Mouse (Mus musculus): Measurements from ENCODE around the gene Mcf2l. TPM values are rescaled to one million over a fixed set of nuclear protein-coding genes. Genes with fewer than 3 reads are reported as not detected.

Gene Mcf2l
- polyA plus RNA-seq, 1 experiment from 2014 or later: 120 TPM

DNA sequence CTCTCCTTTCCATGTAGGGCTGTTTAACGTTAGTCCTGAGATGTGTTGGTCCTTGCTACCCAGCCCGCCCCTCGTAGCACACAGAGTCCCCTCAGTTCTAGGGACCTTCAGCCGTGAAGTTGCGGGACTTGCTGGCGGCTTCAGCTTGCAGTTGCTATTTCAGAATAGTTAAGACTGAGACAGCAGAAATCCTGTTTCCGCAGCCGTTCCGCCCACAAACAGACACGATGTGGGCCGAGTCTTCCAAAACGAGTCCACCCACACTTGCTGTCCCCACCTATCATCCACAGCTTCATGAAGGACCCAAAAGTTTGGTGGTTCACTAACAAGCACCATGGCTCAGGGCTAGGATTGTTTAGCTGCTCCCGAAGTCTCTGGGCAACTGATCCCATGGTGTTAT, 111.7 kb downstream of the Mcf2l start:
- Histone ChIP-seq H3K27ac (replicated peaks) (no peak overlapping the region), H3K4me3 (replicated peaks) (no peak overlapping the region), H3K9me3 (replicated peaks) (0 out of 2 replicates have a peak, but pooled peaks cover 4% of the 10 kb centered on the region), H3K36me3 (peaks cover 67% of the 10 kb centered on the region), H3K4me1 (peaks cover 9% of the 10 kb centered on the region; the same call in 1 of the 2 replicates), H3K4me2 (no peak overlapping the region), H3K9ac (replicated peaks) (no peak overlapping the region), H3K27me3 (replicated peaks) (no peaks in the 10 kb centered on the region)
- 93% methylated on average over 13 of the region's 13 CpGs for WGBS
- ATAC-seq (ENCODE audit: low FRiP score): no peak

- no peak overlapping the region for H3K4me3 ChIP-seq (replicated peaks)
- no peaks in the 10 kb centered on the region for H3K27me3 ChIP-seq (replicated peaks)
- peaks cover 59% of the 10 kb centered on the region for H3K36me3 ChIP-seq
- H3K27ac ChIP-seq (replicated peaks): no peak overlapping the region
- WGBS: 86% methylated on average over 8 of the region's 8 CpGs
- H3K4me1 ChIP-seq: peaks cover 9% of the 10 kb centered on the region; the same call in 1 of the 2 replicates
- no peak for ATAC-seq (ENCODE audit: low FRiP score)
- no peak overlapping the region for H3K9ac ChIP-seq (replicated peaks)
- H3K4me2 ChIP-seq: no peak overlapping the region
- H3K9me3 ChIP-seq (replicated peaks): no peaks in the 10 kb centered on the region
Measured at GRCm38 (mm10) chr8:12987571-12987970, 114.0 kb downstream of the Mcf2l start.

DNA sequence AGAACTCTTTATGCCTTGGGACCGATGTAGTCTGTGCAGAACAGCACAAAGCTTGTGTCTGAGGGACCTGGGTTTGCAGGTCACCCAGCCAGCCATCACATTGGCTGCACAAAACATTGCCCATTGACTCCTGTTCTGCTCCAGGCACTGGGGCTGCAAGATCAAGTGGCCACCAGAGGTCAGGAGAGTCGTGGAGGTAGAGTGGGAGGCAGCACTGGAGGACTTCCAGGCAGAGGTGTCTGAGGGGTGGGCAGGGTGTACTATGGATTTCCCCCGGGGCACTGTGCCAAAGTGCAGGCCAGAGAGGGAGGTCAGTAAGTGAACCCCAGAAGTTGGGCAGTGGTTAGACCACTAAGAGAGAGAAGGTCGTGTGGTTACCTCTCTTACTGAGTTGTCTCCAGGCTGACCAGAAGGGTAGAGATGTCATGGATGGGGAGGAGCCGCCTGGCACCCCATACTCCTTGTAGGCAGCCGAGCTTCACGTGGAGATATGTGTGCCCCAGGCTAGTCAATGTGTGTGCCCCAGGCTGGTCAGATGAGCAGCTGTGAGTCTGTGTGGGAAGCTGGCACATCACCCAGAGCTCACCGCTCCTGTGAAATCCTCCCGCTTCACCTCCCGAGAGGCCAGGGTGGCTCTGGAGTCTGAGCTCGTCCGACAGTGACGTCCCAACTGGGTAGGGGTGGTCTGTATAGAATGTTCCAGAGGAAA, 115.3 kb downstream of the Mcf2l start:
- no peak overlapping the region for H3K4me2 ChIP-seq
- H3K36me3 ChIP-seq: peaks cover 61% of the 10 kb centered on the region
- H3K9ac ChIP-seq (replicated peaks): no peak overlapping the region
- no peak overlapping the region for H3K27ac ChIP-seq (replicated peaks)
- H3K4me3 ChIP-seq (replicated peaks): no peak overlapping the region
- no peaks in the 10 kb centered on the region for H3K4me1 ChIP-seq
- WGBS: 79% methylated on average over 13 of the region's 13 CpGs
- ATAC-seq (ENCODE audit: low FRiP score): no peak
- H3K27me3 ChIP-seq (replicated peaks): no peaks in the 10 kb centered on the region
- no peaks in the 10 kb centered on the region for H3K9me3 ChIP-seq (replicated peaks)

- no peaks in the 10 kb centered on the region for H3K9me3 ChIP-seq (replicated peaks)
- no peak for ATAC-seq (ENCODE audit: low FRiP score)
- peaks cover 61% of the 10 kb centered on the region for H3K36me3 ChIP-seq
- H3K27ac ChIP-seq (replicated peaks): no peak overlapping the region
- H3K4me3 ChIP-seq (replicated peaks): no peak overlapping the region
- H3K4me1 ChIP-seq: no peaks in the 10 kb centered on the region
- WGBS: 79% methylated on average over 10 of the region's 10 CpGs
- no peaks in the 10 kb centered on the region for H3K27me3 ChIP-seq (replicated peaks)
- no peak overlapping the region for H3K4me2 ChIP-seq
- H3K9ac ChIP-seq (replicated peaks): no peak overlapping the region
Measured at GRCm38 (mm10) chr8:12991411-12991810, 117.8 kb downstream of the Mcf2l start.

- Histone ChIP-seq H3K9ac (replicated peaks) (no peak overlapping the region), H3K4me2 (no peak overlapping the region), H3K27ac (replicated peaks) (no peak overlapping the region), H3K36me3 (peaks cover 74% of the 10 kb centered on the region), H3K27me3 (replicated peaks) (no peaks in the 10 kb centered on the region), H3K4me3 (replicated peaks) (no peak overlapping the region), H3K9me3 (replicated peaks) (no peaks in the 10 kb centered on the region), H3K4me1 (no peaks in the 10 kb centered on the region)
- WGBS: 80% methylated on average over 5 of the region's 5 CpGs
- ATAC-seq (ENCODE audit: low FRiP score): no peak
Measured at GRCm38 (mm10) chr8:12994468-12994867, 120.9 kb downstream of the Mcf2l start.

DNA sequence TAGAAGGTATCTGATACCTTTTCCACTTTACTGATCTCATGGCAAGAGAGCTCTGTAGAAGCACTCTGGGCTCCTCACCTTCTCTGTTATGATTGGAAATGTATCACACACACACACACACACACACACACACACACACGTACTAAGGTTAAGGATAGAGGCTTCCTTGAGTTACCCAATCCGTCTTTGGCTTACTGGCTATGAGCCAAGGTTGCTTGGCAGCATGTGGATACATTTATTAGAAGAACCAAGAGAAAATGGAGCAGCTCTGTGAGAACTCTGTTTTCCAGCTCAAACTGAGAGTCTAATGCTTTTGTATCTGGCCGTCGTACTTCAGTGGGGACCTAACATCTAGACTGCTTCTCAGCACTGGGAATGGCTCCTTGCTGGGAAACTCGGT, 121.9 kb downstream of the Mcf2l start:
- H3K27me3 ChIP-seq (replicated peaks): no peaks in the 10 kb centered on the region
- no peak overlapping the region for H3K4me3 ChIP-seq (replicated peaks)
- no peaks in the 10 kb centered on the region for H3K4me1 ChIP-seq
- no peaks in the 10 kb centered on the region for H3K9me3 ChIP-seq (replicated peaks)
- 67% methylated on average over 5 of the region's 5 CpGs for WGBS
- no peak overlapping the region for H3K4me2 ChIP-seq
- no peak for ATAC-seq (ENCODE audit: low FRiP score)
- no peak overlapping the region for H3K27ac ChIP-seq (replicated peaks)
- H3K36me3 ChIP-seq: peaks cover 78% of the 10 kb centered on the region
- H3K9ac ChIP-seq (replicated peaks): no peak overlapping the region

DNA sequence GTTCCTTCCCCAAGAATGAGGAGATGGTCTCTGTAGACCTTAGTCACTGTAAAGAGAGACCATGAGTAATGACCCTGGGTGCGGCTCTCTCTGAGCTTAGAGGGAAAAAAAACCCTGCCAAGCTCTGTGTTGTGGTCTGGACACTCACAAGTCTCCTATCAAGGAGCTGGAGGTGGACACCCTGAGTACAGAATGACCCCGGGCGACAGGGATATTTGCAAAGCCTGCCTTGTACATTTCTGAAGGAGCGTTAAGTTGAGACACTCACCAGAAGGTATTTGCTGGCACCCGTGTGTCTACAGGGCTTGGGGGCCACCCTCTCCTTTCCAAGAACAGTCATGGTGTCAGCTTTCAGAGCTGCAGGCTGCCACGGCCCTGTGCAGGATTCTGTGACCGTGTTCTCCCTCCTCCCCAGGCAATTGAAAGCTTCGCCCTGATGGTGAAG, 123.2 kb downstream of the Mcf2l start:
- Histone ChIP-seq H3K9ac (replicated peaks) (no peak overlapping the region), H3K4me3 (replicated peaks) (no peak overlapping the region), H3K4me1 (no peaks in the 10 kb centered on the region), H3K27ac (replicated peaks) (no peak overlapping the region), H3K4me2 (no peak overlapping the region), H3K36me3 (peaks cover 80% of the 10 kb centered on the region), H3K27me3 (replicated peaks) (no peaks in the 10 kb centered on the region), H3K9me3 (replicated peaks) (no peaks in the 10 kb centered on the region)
- ATAC-seq (ENCODE audit: low FRiP score): no peak
- WGBS: 68% methylated on average over 8 of the region's 8 CpGs

GRCm38 (mm10) chr8:12998331-12998730, 124.7 kb downstream of the Mcf2l start:
- Histone ChIP-seq H3K27me3 (replicated peaks) (no peaks in the 10 kb centered on the region), H3K9me3 (replicated peaks) (no peaks in the 10 kb centered on the region), H3K27ac (replicated peaks) (no peak overlapping the region), H3K36me3 (peaks cover 90% of the 10 kb centered on the region), H3K4me1 (no peaks in the 10 kb centered on the region), H3K4me2 (no peak overlapping the region), H3K4me3 (replicated peaks) (no peak overlapping the region), H3K9ac (replicated peaks) (no peak overlapping the region)
- ATAC-seq (ENCODE audit: low FRiP score): no peak
- 78% methylated on average over 7 of the region's 8 CpGs for WGBS

GRCm38 (mm10) chr8:12999793-13000192, 126.2 kb downstream of the Mcf2l start:
- Histone ChIP-seq H3K4me3 (replicated peaks) (no peak overlapping the region), H3K27me3 (replicated peaks) (no peaks in the 10 kb centered on the region), H3K9me3 (replicated peaks) (no peaks in the 10 kb centered on the region), H3K27ac (replicated peaks) (no peak overlapping the region), H3K36me3 (peaks cover 93% of the 10 kb centered on the region), H3K9ac (replicated peaks) (no peak overlapping the region), H3K4me1 (no peaks in the 10 kb centered on the region), H3K4me2 (no peak overlapping the region)
- WGBS: 92% methylated on average over 9 of the region's 9 CpGs
- ATAC-seq (ENCODE audit: low FRiP score): no peak

DNA sequence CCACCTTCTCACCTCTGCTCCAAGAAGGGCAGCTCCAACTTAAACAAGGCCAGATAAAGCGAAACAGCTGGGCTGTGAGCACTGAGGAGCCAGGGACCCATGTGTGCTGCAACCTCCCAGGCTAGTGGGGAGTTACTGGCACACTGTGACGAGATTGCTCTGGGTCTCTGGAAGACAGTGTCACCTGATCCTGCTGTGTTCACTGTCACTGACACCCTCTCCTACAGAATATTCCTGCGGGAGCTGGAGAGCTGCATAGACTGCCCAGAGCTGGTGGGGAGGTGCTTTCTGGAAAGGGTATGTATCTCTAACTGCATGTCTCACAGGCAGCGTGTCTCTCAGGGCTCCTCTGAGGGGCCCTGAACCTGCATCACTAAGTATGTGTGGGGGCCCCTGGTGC, 133.9 kb downstream of the Mcf2l start:
- Histone ChIP-seq H3K27ac (replicated peaks) (no peak overlapping the region), H3K9me3 (replicated peaks) (no peaks in the 10 kb centered on the region), H3K27me3 (replicated peaks) (no peaks in the 10 kb centered on the region), H3K4me2 (no peak overlapping the region), H3K9ac (replicated peaks) (no peak overlapping the region), H3K4me1 (no peaks in the 10 kb centered on the region), H3K36me3 (peaks cover 100% of the 10 kb centered on the region), H3K4me3 (replicated peaks) (no peak overlapping the region)
- no peak for ATAC-seq (ENCODE audit: low FRiP score)
- WGBS: 83% methylated on average over 4 of the region's 4 CpGs

DNA sequence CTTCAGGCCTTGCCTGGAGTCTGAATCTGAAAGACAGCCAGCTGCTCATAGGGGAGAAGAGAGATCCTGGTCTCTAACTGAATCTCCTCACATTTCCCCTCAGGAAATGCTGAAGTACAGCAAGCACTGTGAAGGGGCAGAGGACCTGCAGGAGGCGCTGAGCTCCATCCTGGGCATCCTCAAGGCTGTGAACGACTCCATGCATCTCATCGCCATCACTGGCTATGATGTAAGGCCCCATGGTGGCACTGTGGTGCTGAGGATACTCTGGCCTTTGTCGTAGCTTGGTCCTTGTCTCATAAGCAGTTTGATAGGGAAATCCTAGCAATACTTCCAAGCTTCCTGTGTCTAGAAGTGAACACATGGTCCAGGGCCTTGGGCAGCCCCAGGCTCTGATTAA, 136.7 kb downstream of the Mcf2l start:
- Histone ChIP-seq H3K4me2 (no peak overlapping the region), H3K36me3 (peaks cover 100% of the 10 kb centered on the region), H3K4me1 (no peaks in the 10 kb centered on the region), H3K9ac (replicated peaks) (no peak overlapping the region), H3K27ac (replicated peaks) (no peak overlapping the region), H3K9me3 (replicated peaks) (no peaks in the 10 kb centered on the region), H3K27me3 (replicated peaks) (no peaks in the 10 kb centered on the region), H3K4me3 (replicated peaks) (no peak overlapping the region)
- ATAC-seq (ENCODE audit: low FRiP score): no peak
- 71% methylated on average over 4 of the region's 4 CpGs for WGBS

GRCm38 (mm10) chr8:13019560-13019959, 146.0 kb downstream of the Mcf2l start:
- H3K4me2 ChIP-seq: no peak overlapping the region
- H3K4me3 ChIP-seq (replicated peaks): no peak overlapping the region
- no peak overlapping the region for H3K9ac ChIP-seq (replicated peaks)
- 71% methylated on average over 4 of the region's 4 CpGs for WGBS
- ATAC-seq (ENCODE audit: low FRiP score): no peak
- H3K36me3 ChIP-seq: peaks cover 68% of the 10 kb centered on the region
- H3K9me3 ChIP-seq (replicated peaks): no peaks in the 10 kb centered on the region
- no peak overlapping the region for H3K27ac ChIP-seq (replicated peaks)
- H3K4me1 ChIP-seq: no peaks in the 10 kb centered on the region
- no peaks in the 10 kb centered on the region for H3K27me3 ChIP-seq (replicated peaks)
